Mouse (Mus musculus) adrenal gland, adult 18-20 months (tissue): Measurements from ENCODE around the gene Pla2g6. TPM values are rescaled to one million over a fixed set of nuclear protein-coding genes. Genes with fewer than 3 reads are reported as not detected.

ENCODE experiments used
- DNase-seq, 2 experiments: peaks; one replicate each; pipeline ENCODE4 v3.0.0; 2021 to 2022; ENCODE audit warnings: low spot score in 2 of 2
- total RNA-seq, 2 experiments: library from RNA; stranded (reverse); gene quantifications; 1 replicate in 1 of 2; 2 replicates in 1 of 2; pipeline ENCODE4 v1.2.3; 2021

Pla2g6 gene
- total RNA-seq, 2 experiments from 2014 or later: 25.3 to 26.5 TPM

DNA sequence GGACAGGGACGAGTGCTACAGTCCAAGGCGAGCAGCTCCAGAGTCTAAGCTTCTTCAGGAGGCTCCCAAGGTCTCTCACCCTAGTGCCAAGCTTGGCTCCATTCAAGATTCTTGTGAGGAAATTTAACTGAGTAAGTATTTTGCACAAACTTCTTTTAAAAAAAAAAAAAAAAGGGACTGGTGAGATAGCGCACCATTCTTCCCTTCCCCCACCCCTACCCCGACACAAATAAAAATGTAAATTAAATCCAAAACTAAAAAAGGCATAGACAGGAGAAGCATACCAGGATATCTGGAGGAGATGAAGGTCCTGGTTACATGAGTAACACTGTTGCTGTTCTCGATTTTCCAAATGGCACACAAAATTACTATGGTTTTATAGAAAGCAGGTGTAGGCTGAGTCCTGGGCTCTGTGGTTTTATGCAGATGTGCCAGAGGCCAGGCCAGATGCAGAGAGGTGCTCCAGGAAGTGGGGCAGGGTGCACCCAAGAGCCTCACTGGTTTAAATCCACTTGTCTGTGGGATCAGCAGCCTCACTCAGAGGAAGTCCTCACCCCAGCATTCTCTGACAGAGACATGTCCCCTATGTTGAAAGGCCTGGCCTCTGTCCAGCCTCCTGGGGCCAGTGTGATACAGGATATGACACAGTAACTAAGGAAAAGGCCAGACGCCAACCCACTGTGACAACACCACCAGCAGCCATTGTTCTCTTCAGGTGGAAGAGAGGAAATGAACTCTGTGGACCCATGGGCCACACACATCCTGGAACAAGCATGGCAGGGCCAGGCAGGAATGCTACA is 5.0 kb downstream of the Pla2g6 start:
- DNase-seq: peak; percentile 52 to 61

DNA sequence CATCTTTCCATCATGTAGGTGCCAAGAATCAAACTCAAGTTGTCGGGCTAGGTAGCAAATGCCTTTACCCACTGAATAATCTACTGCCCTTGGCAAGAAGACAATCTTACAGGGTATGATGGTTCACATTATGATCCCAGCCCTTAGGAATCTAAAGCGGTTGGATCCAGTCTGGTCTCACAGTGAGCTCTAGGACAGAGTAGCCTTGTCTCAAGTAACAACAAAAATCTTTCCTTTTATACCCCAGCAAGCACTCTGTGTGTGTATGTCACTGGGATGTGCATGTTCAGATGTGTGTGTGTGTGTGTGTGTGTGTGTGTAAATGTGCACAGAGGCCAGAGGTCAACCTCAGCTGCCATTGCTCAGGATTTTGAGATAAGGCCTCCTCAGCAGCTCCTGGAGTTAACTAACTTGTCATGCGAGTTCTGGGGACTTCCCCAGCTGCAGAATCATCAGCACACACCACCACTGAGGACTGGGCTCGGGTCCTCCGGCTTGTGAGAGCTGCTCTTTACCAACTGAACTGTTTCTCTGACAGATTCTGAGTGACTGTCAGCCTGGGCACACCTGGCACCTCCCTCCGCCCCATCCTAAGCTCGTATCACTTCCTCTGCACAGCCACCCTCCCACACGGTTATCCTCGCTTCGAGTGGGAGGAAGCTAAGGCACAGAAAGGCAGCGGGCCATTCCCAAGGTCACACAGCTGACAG is 5.8 kb downstream of the Pla2g6 start:
- DNase-seq: no peak

DNA sequence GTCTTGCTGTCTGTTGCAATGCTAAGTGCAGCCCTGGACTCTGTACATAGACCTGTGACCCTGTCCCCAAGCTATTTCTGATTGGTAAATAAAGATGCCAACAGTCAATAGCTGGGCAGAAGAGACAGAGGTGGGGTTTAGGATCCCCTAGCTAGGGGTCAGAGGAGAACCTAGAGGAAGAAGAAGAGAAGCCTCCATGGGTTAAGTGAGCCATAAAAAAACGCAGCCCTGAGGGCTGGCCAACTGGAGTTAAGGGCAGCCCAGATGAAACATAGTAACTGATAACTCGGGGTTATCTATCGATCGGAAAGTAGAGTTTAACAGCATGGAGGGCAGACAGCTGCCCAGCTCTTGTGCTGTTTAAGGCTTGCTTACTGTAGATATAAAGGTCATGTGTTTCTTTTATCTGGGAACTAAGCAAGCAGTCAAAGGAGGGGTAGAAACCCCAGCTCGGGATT is 6.4 kb downstream of the Pla2g6 start:
- no peak for DNase-seq

- DNase-seq: no peak
Measured at GRCm38 (mm10) chr15:79313848-79314369, 14.3 kb downstream of the Pla2g6 start.

DNA sequence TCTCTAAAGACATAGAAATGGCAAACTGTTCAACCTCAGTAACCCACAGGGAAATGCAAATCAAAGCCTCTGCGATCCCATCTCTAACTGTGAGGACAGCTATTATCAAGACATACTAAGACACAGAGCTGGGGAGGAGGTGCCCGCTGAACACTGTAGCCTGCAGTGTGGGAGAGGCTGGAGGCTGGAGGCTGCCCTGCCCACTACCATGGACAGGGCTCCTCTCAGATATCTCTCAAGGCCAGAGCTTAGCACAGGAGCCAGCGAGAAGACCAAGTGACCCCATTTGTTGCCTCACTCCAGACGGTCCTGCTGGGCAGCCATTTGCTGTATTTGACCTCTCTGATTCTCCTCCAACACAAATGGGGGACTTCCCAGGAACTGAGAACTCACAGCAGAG is 20.3 kb downstream of the Pla2g6 start:
- DNase-seq: no peak

DNA sequence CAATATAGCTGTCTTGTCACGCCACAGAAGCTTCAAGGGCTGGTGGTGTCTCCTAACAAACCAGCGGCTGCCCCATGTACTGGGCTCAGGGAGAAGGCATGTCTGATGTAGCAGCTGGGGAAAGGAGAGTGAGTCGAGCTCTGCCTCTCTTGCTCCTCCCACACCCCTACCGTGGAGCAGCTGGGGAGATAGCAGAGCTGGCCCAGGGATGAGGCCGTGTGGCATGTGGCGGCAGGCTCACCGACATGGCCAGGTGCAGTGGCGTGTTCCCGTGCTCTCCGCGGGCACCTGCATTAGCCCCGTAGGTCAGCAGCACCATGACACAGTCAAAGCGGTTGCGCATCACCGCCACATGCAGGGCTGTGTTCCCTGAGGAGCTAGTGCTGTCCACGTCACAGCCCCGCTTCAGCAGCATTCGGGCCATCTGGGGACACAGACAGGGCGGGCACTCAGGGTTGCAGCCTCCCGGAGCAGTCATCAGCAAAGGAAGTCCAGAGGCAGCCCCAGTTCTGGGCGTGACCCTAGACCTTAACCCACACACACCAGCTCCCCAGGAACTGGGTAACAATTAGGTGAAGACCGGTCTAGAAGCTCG is 22.1 kb downstream of the Pla2g6 start:
- DNase-seq: no peak

GRCm38 (mm10) chr15:79304832-79305231 is 23.4 kb downstream of the Pla2g6 start:
- DNase-seq: no peak

GRCm38 (mm10) chr15:79303725-79304124 is 24.5 kb downstream of the Pla2g6 start:
- no peak for DNase-seq

DNA sequence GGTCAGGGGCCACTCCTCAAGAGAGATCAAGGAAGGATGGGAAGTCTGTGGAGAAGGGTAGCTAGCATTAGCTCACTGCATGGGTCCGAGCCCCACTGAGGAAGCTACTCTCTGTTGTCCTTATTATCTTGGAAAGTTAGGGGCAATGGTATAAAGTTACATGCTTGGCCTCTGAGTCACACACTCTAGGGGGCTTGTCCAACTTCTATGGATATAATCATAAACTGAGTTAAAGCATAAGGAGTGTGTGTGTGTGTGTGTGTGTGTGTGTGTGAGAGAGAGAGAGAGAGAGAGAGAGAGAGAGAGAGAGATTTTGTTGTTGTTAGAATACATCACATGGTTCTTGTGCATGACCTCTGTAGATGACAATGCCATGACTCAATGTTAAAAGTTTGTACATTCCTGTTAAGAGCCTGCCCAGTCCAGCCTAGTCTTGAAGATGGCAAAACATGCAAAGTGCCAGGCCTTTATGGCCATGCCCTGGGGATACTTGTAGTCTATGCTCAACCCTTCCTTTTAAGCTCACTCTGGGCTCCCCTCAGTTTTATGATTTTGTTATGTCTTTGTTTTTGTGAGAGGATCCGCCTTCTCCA is 28.5 kb downstream of the Pla2g6 start:
- no peak for DNase-seq

DNA sequence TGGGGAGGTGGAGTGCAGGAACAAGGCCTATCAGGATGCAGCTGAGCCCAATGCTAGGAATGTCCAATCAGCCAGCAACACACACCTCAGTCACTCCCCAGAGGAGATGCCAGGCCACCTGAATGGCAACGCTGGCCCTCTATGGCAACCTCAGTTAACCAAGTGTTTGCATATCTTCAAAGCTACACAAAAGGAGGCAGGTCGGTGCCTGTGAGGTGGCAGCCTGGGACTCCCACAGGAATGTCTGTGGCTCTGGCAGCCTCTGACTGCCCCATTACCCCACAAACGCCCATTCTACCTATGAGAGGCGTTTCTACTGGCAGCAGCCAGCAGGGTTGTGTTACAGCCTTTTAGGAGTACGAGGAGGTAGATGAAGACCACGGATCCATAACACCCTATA is 29.6 kb downstream of the Pla2g6 start:
- no peak for DNase-seq

DNA sequence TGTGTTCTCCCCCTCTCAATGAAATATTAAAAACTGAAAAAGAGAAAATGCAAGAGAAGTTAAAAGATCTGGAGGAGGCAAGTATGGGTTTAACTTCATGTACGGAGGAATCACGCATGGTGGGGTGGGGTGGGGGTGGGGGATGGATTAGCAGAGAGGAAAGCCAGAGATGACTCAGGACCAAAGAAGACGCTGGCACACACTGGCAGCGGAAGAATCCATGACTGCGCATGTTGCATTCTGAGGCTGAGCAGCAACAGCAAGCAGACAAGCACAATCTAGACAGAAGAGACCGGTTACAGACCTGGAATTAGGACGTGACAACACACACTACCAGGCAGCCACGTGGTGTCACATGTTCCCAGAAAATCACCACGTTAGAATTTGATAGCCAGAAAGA is 35.4 kb downstream of the Pla2g6 start:
- no peak for DNase-seq

GRCm38 (mm10) chr15:79290340-79290739 is 37.9 kb downstream of the Pla2g6 start:
- DNase-seq: no peak

- DNase-seq: no peak
Measured at GRCm38 (mm10) chr15:79289441-79289840, 38.7 kb downstream of the Pla2g6 start.

GRCm38 (mm10) chr15:79288387-79288786 is 39.8 kb downstream of the Pla2g6 start:
- no peak for DNase-seq

DNA sequence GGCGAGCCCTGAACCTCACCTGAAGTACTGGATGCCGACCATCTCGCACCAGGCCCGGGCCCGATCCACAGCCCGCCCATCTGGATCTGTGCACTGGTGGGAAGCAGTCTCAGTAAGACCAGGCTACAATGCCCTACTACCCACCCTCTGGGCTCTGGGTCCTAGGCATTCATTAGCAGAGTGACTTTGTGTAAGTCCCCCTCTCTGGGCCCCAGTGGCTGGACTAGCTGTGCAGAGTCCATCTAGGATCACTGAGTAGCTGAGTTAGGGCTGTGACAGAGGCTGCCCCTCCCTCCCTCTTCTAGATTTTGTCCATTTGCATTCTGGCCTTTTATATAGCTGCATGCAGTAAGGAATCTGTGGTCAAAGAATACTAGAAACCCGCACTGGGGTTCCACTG is 41.1 kb downstream of the Pla2g6 start:
- DNase-seq: no peak

DNA sequence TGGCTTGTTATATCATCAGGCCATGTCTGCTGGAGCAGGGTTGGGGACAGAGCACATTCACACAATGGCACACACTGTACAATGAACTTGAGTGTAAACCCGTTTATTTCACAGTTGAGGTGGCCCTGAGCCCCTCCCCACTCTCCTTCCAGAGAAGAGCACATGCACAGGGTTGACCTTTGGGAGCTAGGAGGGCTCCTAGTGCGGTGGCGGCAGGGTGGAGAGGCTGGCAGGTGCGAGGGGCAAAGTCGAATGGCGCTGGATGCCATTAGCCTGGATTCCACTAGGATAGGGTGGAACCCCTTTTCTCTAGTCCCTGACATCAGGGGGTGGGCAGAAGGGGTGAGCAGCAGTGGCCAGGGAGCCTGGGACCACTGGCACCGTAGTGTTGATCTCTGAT is 42.0 kb downstream of the Pla2g6 start:
- no peak for DNase-seq

GRCm38 (mm10) chr15:79285399-79285798 is 42.8 kb downstream of the Pla2g6 start, which contains the start of gene Baiap2l2:
Baiap2l2 (minus strand) TSS chr15:79285537.
- DNase-seq: no peak

- DNase-seq: no peak
Measured at GRCm38 (mm10) chr15:79283371-79283770, 44.8 kb downstream of the Pla2g6 start.

DNA sequence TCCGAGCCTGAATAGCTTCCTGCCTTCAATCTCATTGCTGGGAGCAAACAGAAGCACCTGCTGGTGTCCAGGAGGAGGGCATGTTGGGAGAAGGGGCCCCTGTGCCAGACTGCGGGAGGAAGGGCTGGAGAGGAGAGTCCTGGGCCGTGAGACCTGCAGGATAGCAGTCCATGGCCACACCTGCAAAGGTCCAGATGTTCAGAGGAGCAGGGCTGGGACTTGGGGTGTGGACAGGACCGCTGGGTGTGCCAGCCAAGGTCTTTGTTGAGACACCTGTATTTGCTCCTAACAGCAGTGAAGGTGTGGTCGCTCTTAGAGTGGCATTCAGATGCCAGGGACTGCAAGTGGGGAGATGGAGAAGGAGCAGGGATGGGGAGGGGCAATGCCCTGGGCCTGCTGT is 45.8 kb downstream of the Pla2g6 start:
- DNase-seq: no peak

- DNase-seq: no peak
Measured at GRCm38 (mm10) chr15:79281389-79281788, 46.8 kb downstream of the Pla2g6 start.

DNA sequence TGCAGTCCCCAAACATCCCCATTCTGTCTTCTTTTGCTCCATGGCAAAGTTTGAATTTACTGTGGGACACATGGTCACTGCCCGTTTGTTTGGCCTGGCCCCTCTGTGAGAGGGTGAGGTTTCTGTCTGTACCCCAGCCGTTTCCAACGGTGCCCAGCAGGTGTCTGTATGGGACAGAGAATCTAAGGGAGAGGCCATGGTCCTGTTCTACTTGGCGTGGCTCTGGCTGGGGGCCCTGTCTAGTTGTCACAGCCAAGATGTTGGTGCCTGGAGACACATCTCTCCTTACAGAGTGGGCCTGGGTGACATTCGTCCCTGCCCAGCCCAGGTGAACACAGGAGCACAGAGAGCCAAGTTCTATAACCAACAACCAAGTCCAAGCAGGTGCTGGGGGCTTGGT is 47.3 kb downstream of the Pla2g6 start:
- DNase-seq: no peak
